Mouse (Mus musculus): Measurements from ENCODE around the gene Duox1. TPM values are rescaled to one million over a fixed set of nuclear protein-coding genes. Genes with fewer than 3 reads are reported as not detected.
A peak's percentile ranks its signal among the peaks of the same experiment; 100 is the strongest.

The Duox1 gene
- polyA plus RNA-seq, 1 experiment from 2014 or later: 0.04 TPM

- Histone ChIP-seq H3K4me1 (replicated peaks) (peaks cover 48% of the 10 kb centered on the region), H3K4me3 (no peak overlapping the region), H3K27me3 (ENCODE audit: insufficient read depth, poor library complexity, severe bottlenecking) (0 out of 2 replicates have a peak, but pooled peaks cover under 1% of the 10 kb centered on the region), H3K36me3 (peaks cover 57% of the 10 kb centered on the region), H3K27ac (no peak overlapping the region), H3K9me3 (no peaks in the 10 kb centered on the region)
- WGBS: 91% methylated on average over 3 of the region's 3 CpGs
- DNase-seq (ENCODE audit: low spot score): no peak
Measured at GRCm38 (mm10) chr2:122364352-122364944, 49.0 kb downstream of the Duox1 start.

DNA sequence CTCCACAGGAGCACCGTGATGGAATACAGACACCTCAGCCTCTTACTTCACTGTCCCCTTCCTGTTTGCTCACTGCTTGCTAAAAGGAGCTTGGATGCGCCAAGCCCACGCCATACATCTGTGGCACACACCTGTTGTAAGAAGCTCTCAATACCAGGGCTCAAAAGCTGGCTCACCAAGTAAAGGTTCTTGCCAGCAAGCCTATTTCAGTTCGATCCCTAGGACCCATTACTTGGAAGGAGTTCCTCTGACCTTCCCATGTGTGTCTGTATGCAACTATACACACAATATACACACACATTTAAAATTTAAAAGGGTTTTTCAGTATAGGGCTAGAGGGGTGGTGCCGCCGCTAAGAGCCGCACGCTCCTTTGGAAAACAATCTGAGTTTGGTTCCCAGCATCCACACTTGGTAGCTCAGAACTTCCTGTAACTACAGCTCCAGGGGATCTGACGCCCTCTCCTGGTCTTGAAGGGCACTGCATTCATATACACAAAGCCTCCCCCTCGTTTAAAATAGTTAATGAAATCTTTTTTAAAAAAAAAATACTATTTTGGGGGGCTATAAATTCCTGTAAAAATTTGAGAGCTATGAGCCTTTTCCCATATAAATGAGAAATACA, 49.9 kb downstream of the Duox1 start:
- 88% methylated on average over 10 of the region's 10 CpGs for WGBS
- DNase-seq (ENCODE audit: low spot score): no peak
- Histone ChIP-seq H3K4me1 (replicated peaks) (peaks cover 57% of the 10 kb centered on the region), H3K27me3 (ENCODE audit: insufficient read depth, poor library complexity, severe bottlenecking) (peaks cover 9% of the 10 kb centered on the region), H3K9me3 (no peaks in the 10 kb centered on the region), H3K4me3 (0 out of 2 replicates have a peak overlapping the region, but pooled peaks have one; percentile 96), H3K36me3 (peaks cover 48% of the 10 kb centered on the region), H3K27ac (no peak overlapping the region)

DNA sequence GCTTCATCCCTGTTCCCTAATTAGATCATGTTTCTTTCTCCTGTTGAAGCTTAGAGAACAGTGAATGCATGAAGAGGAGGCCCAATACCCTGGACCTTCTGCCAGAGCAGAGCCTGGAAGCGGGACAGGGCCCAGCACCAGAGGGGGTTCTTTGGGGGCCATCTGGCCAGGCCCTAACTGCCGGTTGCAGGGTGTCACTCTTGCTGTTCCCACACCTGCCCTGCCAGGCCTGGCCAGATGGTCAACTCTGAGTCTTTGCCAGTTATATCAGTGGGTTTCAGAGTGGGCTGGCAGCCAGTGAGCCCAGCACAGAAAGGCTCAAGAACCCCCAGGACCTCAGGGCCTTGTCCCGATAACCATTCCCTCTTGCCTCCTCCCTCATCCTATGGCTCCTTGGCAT, 50.6 kb downstream of the Duox1 start:
- Histone ChIP-seq H3K27ac (peak overlapping the region; percentile 98), H3K4me1 (replicated peaks) (peaks cover 54% of the 10 kb centered on the region), H3K4me3 (peak overlapping the region; percentile 96), H3K9me3 (no peaks in the 10 kb centered on the region), H3K27me3 (ENCODE audit: insufficient read depth, poor library complexity, severe bottlenecking) (peaks cover 16% of the 10 kb centered on the region), H3K36me3 (peaks cover 42% of the 10 kb centered on the region)
- DNase-seq (ENCODE audit: low spot score): no peak
- 74% methylated on average over 3 of the region's 3 CpGs for WGBS

- Histone ChIP-seq H3K4me3 (peak overlapping the region; percentile 96), H3K27me3 (ENCODE audit: insufficient read depth, poor library complexity, severe bottlenecking) (peaks cover 18% of the 10 kb centered on the region), H3K9me3 (no peaks in the 10 kb centered on the region), H3K27ac (peak overlapping the region; percentile 98), H3K36me3 (peaks cover 38% of the 10 kb centered on the region), H3K4me1 (replicated peaks) (peaks cover 53% of the 10 kb centered on the region)
- 28% methylated on average over 5 of the region's 5 CpGs for WGBS
- DNase-seq (ENCODE audit: low spot score): no peak
Measured at GRCm38 (mm10) chr2:122366706-122367105, 51.2 kb downstream of the Duox1 start.

DNA sequence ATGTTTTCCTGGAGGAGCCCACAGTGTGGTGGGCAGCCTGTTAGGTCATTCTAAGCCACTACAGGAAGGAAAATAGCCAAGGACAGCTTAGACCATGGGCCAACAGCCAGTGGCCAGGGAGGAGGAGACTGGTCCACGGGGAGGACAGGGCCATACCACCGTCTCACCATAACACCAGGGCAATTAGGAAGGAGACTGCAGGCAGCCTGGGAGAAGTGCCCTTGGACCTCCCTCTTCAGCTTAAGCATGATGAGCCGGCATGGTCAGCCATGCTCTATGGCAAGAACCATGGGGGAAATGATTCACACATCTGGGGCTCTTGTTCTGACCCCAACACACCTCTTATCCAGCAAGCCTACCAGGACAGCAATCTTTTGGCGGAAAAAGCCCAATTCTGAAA, 51.7 kb downstream of the Duox1 start:
- WGBS: 32% methylated on average over 4 of the region's 4 CpGs
- DNase-seq (ENCODE audit: low spot score): no peak
- peaks cover 20% of the 10 kb centered on the region for H3K27me3 ChIP-seq (ENCODE audit: insufficient read depth, poor library complexity, severe bottlenecking)
- H3K27ac ChIP-seq: peak overlapping the region; percentile 98
- H3K4me1 ChIP-seq (replicated peaks): peaks cover 49% of the 10 kb centered on the region
- H3K4me3 ChIP-seq: peak overlapping the region; percentile 96
- no peaks in the 10 kb centered on the region for H3K9me3 ChIP-seq
- H3K36me3 ChIP-seq: peaks cover 33% of the 10 kb centered on the region

- WGBS: 3% methylated on average over 4 of the region's 4 CpGs
- no peak for DNase-seq (ENCODE audit: low spot score)
- Histone ChIP-seq H3K4me3 (peak overlapping the region; percentile 96), H3K9me3 (no peaks in the 10 kb centered on the region), H3K27me3 (ENCODE audit: insufficient read depth, poor library complexity, severe bottlenecking) (peaks cover 22% of the 10 kb centered on the region), H3K4me1 (replicated peaks) (peaks cover 44% of the 10 kb centered on the region), H3K36me3 (peaks cover 29% of the 10 kb centered on the region), H3K27ac (peak overlapping the region; percentile 98)
Measured at GRCm38 (mm10) chr2:122367701-122368080, 52.2 kb downstream of the Duox1 start.

DNA sequence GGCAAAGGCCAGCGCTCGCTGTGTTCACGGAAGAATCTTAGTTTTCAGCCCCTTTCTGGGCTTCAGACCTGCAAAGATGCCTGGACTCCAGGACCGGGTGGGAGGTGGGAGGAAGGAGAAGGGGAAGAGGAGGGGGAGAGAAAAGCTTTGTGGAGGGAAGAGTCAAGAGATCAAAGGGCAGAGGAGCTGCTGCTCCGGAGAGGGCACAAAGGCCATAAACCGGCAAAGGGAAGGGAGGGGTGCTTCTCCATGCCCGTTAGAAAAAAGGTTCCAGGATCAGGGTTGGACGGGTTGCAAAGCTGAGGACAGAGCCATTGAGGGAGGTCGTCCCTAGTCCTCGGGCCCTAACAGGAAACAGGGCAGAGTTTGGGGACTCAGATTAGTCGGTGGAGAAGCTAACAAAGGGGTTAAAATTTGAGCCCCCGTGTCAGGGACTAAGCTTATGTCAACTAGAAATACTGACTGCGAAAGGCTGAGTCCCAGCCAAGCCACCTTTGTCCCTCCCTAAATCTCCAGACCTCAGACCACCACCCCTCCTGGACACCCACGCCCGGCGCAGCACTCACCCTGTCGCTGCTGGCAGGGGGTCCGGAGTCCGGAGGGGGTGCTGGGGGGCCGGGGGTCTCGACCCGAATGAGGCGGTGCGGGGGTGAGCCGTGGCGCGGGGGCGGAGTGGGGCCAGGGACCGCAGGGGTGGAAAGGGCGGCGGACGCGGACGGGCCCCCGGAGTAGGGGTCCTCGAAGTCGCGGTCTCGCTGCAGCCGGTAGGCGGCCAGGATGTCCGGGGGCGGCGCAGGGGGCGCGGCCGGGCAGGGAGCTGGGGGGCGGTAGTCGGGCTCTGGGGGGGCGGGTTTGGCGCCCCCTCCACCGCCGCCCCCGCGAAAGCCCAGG, 52.9 kb downstream of the Duox1 start:
- peak; percentile 67 for DNase-seq (ENCODE audit: low spot score)
- 1% methylated on average over 40 of the region's 55 CpGs for WGBS
- H3K27ac ChIP-seq: peak overlapping the region; percentile 98
- peak overlapping the region; percentile 96 for H3K4me3 ChIP-seq
- H3K9me3 ChIP-seq: no peaks in the 10 kb centered on the region
- peaks cover 23% of the 10 kb centered on the region for H3K36me3 ChIP-seq
- peaks cover 22% of the 10 kb centered on the region for H3K27me3 ChIP-seq (ENCODE audit: insufficient read depth, poor library complexity, severe bottlenecking)
- peaks cover 41% of the 10 kb centered on the region for H3K4me1 ChIP-seq (replicated peaks)

DNA sequence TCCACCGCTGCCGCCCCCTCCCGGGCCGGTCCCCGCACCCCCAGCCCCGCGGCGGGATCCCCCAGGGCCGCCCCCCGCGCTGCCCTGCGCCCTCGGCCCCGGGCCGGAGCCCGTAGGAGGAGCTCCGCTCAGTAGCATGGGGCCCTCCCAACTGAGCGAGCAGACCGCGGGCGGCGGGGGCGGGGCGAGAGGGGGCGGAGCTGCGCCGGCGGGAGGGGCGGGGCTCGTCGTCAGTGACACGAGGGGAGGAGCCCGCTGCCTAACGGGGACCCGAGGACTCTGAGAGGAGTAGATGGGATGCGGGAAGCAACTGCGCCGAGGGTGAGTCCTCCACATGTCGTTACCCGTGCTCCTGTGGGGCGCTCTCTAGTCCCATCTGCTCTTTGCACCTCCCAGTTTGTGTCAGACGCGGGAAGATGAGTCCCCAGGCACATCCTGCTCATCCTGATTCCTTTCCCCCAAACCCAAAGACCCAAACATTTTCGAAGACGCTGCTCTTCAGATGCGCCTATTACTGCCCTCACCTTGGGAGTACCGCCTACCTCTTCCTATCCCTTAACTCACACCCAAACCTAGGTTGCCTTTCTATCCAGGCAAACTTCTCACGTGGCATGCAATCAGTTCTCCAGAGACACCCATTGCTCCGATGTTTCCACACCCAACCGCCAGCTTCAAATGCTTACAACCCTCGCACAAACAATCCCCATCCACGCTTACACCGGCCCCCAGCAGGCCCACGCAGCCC, 53.7 kb downstream of the Duox1 start, which contains the start of gene Shf:
Shf (minus strand) TSS at position 168 of the 745 bp plus-strand sequence.
- Histone ChIP-seq H3K9me3 (no peaks in the 10 kb centered on the region), H3K4me3 (peak within 1 kb of the TSS; percentile 96), H3K27me3 (ENCODE audit: insufficient read depth, poor library complexity, severe bottlenecking) (peaks cover 22% of the 10 kb centered on the region), H3K36me3 (peaks cover 14% of the 10 kb centered on the region), H3K27ac (peak within 1 kb of the TSS; percentile 98), H3K4me1 (replicated peaks) (peaks cover 41% of the 10 kb centered on the region)
- DNase-seq (ENCODE audit: low spot score): peak; percentile 95
- WGBS: 1% methylated on average over 53 of the region's 54 CpGs

- no peak for DNase-seq (ENCODE audit: low spot score)
- Histone ChIP-seq H3K27ac (no peak overlapping the region), H3K36me3 (0 out of 2 replicates have a peak, but pooled peaks cover 8% of the 10 kb centered on the region), H3K27me3 (ENCODE audit: insufficient read depth, poor library complexity, severe bottlenecking) (peaks cover 22% of the 10 kb centered on the region), H3K4me1 (replicated peaks) (peaks cover 41% of the 10 kb centered on the region), H3K9me3 (no peaks in the 10 kb centered on the region), H3K4me3 (0 out of 2 replicates have a peak overlapping the region, but pooled peaks have one; percentile 96)
- 21% methylated on average over 10 of the region's 10 CpGs for WGBS
Measured at GRCm38 (mm10) chr2:122370101-122370750, 54.8 kb downstream of the Duox1 start.

GRCm38 (mm10) chr2:122372067-122372466, 56.6 kb downstream of the Duox1 start:
- H3K36me3 ChIP-seq: no peaks in the 10 kb centered on the region
- DNase-seq (ENCODE audit: low spot score): no peak
- H3K27ac ChIP-seq: no peak overlapping the region
- H3K4me3 ChIP-seq: no peak overlapping the region
- peaks cover 22% of the 10 kb centered on the region for H3K27me3 ChIP-seq (ENCODE audit: insufficient read depth, poor library complexity, severe bottlenecking)
- peaks cover 32% of the 10 kb centered on the region for H3K4me1 ChIP-seq (replicated peaks)
- H3K9me3 ChIP-seq: no peaks in the 10 kb centered on the region
- WGBS: 75% methylated on average over 3 of the region's 3 CpGs

- Histone ChIP-seq H3K36me3 (no peaks in the 10 kb centered on the region), H3K27me3 (ENCODE audit: insufficient read depth, poor library complexity, severe bottlenecking) (peaks cover 22% of the 10 kb centered on the region), H3K4me3 (no peak overlapping the region), H3K4me1 (replicated peaks) (peaks cover 28% of the 10 kb centered on the region), H3K27ac (no peak overlapping the region), H3K9me3 (no peaks in the 10 kb centered on the region)
- DNase-seq (ENCODE audit: low spot score): no peak
- 82% methylated on average over 1 of the region's 1 CpGs for WGBS
Measured at GRCm38 (mm10) chr2:122372541-122372940, 57.1 kb downstream of the Duox1 start.

- no peak for DNase-seq (ENCODE audit: low spot score)
- Histone ChIP-seq H3K4me3 (no peak overlapping the region), H3K4me1 (replicated peaks) (peaks cover 19% of the 10 kb centered on the region)
Measured at GRCm38 (mm10) chr2:122374012-122374411, 58.5 kb downstream of the Duox1 start.

More at GRCm38 (mm10) chr2:122374012-122374411, 58.5 kb downstream of the Duox1 start:
- Histone ChIP-seq H3K9me3 (no peaks in the 10 kb centered on the region), H3K36me3 (no peaks in the 10 kb centered on the region), H3K27ac (no peak overlapping the region), H3K27me3 (ENCODE audit: insufficient read depth, poor library complexity, severe bottlenecking) (peaks cover 22% of the 10 kb centered on the region)
- 83% methylated on average over 5 of the region's 5 CpGs for WGBS

All from hindbrain, embryonic 10.5 days (tissue).